Mouse (Mus musculus): ENCODE measurements around the gene BC037034.

- TF ChIP-seq CTCF (IDR thresholded peaks at IDR 0.05; ENCODE audit: low read depth) (no peak), EP300 (optimal IDR thresholded peaks at IDR 0.05) (no peak)
Measured at GRCm38 (mm10) chr5:138265712-138266111, 1.9 kb upstream of the BC037034 start.
